Mouse (Mus musculus) B cell, adult 67 days (primary cell): Measurements from ENCODE around the gene Atf7ip. TPM values are rescaled to one million over a fixed set of nuclear protein-coding genes. Genes with fewer than 3 reads are reported as not detected.

Experiments used
- total RNA-seq, 2 experiments: library from RNA; stranded (reverse); gene quantifications; 4 replicates each; pipeline ENCODE4 v1.2.4; 2023

The Atf7ip gene
- 100 to 1,000 TPM; 269 to 304 TPM for total RNA-seq

DNA sequence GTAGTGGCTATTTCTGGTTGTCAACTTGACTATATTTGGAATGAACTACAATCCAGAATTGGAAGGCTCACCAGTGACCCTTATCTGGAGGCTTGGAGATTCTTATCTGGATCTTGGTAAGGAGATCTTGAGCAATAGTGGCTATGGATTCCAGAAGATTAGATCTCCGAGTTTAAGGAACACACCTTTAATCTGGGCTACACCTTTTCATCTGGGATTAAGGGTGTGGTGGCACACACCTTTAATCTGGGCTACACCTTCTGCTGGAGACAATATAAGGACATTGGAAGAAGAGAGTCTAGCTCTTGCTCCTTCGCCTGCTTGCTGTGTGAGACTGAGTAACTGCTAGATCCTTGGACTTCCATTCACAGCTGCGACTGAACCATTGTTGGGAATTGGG is at the start of gene Atf7ip:
Atf7ip (plus strand) TSS at position 301 of the 400 bp plus-strand sequence.

Other genes with a start within 250 kb of the Atf7ip start
- not detected for gene Gm8994, start 178.6 kb upstream of the Atf7ip start, total RNA-seq
- not detected for gene E330021D16Rik, start 90.6 kb upstream of the Atf7ip start, total RNA-seq
- 10 to 100 TPM; 72.2 to 81.9 TPM for gene Plbd1, start 155.8 kb downstream of the Atf7ip start, total RNA-seq